Mouse (Mus musculus): ENCODE measurements around the gene Id4. TPM values are rescaled to one million over a fixed set of nuclear protein-coding genes. Genes with fewer than 3 reads are reported as not detected.

Gene Id4
- polyA plus RNA-seq, 1 experiment from 2014 or later = 114 TPM

DNA sequence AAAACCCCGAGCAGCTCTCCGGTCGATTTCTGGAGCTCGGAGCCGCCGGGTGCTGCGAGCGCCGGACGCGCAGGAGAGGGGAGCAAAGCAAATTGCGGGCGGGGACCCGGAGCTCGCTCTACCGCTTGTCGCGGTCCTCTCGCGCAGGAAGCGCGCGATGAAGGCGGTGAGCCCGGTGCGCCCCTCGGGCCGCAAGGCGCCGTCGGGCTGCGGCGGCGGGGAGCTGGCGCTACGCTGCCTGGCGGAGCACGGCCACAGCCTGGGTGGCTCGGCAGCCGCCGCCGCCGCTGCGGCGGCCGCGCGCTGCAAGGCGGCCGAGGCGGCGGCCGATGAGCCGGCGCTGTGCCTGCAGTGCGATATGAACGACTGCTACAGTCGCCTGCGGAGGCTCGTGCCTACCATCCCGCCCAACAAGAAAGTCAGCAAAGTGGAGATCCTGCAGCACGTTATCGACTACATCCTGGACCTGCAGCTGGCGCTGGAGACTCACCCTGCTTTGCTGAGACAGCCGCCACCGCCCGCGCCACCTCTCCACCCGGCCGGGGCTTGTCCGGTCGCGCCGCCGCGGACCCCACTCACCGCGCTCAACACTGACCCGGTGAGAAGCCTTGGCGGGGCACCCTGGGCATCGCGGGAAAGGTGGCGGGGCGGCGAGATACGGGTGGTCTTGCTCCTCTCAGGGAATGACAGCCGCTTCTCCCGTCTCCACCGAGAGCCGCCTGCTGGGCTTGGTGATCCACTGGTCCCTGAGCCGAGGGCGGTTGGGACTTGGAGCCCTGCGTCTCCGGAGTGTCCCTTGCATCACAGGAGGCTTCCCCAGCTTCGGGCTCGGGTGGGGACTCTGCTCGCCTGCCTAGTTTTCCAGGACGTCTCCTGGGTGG, 553 bp downstream of the Id4 start:
- Histone ChIP-seq H3K9ac (replicated peaks) (peak overlapping the region; percentile 93), H3K4me3 (replicated peaks) (peak overlapping the region; percentile 82), H3K36me3 (no peaks in the 10 kb centered on the region), H3K27ac (replicated peaks) (peak overlapping the region; percentile 96), H3K4me2 (peak overlapping the region; percentile 80), H3K9me3 (replicated peaks) (no peaks in the 10 kb centered on the region), H3K4me1 (peaks cover 20% of the 10 kb centered on the region), H3K27me3 (replicated peaks) (no peaks in the 10 kb centered on the region)
- under 1% methylated on average over 92 of the region's 98 CpGs for WGBS
- peak; percentile 52 for ATAC-seq (ENCODE audit: low FRiP score)

DNA sequence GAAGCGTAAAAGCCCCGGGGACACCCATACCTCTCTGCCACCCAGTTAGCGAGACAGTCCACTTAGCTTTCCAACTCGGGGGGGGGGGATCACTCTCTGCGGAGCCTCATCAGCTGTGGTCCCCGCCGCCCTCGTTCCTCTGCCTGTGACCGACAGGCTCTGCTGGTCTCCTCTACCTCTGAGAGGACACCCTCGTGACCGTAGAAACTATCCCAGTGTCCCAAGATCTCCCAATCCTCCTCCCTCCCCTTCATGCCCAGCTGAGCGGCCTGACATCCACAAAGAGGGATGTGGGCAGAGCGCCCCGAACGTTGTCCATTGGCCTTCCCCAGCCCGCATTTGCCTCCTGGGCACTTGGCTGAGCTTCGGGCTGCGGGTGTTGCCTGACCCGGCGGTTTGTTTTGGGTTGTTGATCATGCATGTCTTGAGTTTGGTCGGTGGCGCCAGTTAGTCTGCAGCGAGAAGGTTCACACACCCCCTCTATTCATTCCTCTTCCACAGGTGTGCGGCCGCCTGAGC, 1.5 kb downstream of the Id4 start:
- ATAC-seq (ENCODE audit: low FRiP score) = no peak
- WGBS = under 1% methylated on average over 25 of the region's 25 CpGs
- Histone ChIP-seq H3K36me3 (no peaks in the 10 kb centered on the region), H3K27me3 (replicated peaks) (no peaks in the 10 kb centered on the region), H3K9me3 (replicated peaks) (no peaks in the 10 kb centered on the region), H3K4me1 (peaks cover 20% of the 10 kb centered on the region), H3K4me3 (replicated peaks) (peak overlapping the region; percentile 82), H3K9ac (replicated peaks) (peak overlapping the region; percentile 93), H3K27ac (replicated peaks) (peak overlapping the region; percentile 96), H3K4me2 (peak overlapping the region; percentile 80)

DNA sequence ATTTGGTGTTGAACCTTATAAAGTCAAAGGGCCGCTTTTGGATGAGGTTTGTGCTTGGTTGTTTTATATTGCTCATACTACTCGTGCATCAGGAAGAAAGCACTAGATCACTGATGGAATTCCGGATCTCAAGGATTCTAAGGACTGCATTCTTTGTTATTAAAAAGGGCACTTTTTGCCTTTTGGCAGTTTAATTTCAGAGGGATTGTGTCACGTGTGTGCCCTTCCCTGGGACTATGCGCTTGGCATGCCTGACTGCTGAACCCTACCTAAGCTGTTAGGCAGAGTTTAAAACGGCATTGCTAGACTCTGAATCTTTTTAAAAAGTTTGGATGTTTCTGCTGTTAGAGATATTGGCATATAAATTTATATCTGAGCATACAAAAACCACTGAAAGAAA, 4.0 kb downstream of the Id4 start:
- Histone ChIP-seq H3K9me3 (replicated peaks) (no peaks in the 10 kb centered on the region), H3K36me3 (no peaks in the 10 kb centered on the region), H3K4me3 (replicated peaks) (peak overlapping the region; percentile 82), H3K4me1 (peaks cover 10% of the 10 kb centered on the region), H3K27ac (replicated peaks) (peak overlapping the region; percentile 43; the same call in 1 of the 2 replicates), H3K4me2 (peak overlapping the region; percentile 50), H3K9ac (replicated peaks) (peak overlapping the region; percentile 31; the same call in 1 of the 2 replicates), H3K27me3 (replicated peaks) (no peaks in the 10 kb centered on the region)
- no peak for ATAC-seq (ENCODE audit: low FRiP score)
- 32% methylated on average over 6 of the region's 6 CpGs for WGBS

DNA sequence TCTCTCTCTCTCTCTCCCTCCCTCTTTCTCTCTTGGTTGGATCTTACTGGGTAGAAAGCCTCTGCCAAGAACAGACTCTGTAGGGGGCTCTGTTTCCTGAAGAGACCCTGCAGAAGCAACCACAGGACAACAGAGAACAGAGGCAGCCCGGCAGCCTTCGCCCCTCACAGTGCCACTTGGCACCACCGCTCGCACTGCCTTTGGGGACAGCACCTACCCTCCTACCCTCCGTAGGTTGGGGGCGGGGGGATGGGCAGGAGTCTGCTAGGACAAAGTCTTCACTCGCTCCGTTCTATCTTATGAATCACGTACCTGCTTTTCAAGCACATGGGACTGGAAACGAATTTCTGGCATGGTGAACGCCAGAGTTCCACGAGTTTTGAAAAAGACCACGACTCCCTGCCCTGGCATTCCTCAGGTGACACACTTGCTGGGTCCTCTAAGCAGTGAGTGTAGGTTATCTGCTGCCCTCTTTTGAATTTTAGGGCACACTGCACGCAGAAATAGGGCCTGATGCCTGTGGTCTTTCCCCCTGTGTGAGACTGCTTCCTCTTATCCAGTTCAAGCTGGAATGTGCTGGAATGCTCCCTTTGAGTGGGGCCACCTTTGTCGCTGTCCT, 12.5 kb downstream of the Id4 start:
- H3K4me3 ChIP-seq (replicated peaks) = peak overlapping the region; percentile 14; the same call in 1 of the 2 replicates
- H3K9ac ChIP-seq (replicated peaks) = no peak overlapping the region
- peak overlapping the region; percentile 51 for H3K4me2 ChIP-seq
- no peaks in the 10 kb centered on the region for H3K36me3 ChIP-seq
- H3K27ac ChIP-seq (replicated peaks) = 0 out of 2 replicates have a peak overlapping the region, but pooled peaks have one; percentile 1
- no peaks in the 10 kb centered on the region for H3K27me3 ChIP-seq (replicated peaks)
- ATAC-seq (ENCODE audit: low FRiP score) = peak; percentile 83
- H3K4me1 ChIP-seq = peaks cover 21% of the 10 kb centered on the region
- H3K9me3 ChIP-seq (replicated peaks) = no peaks in the 10 kb centered on the region
- WGBS = 5% methylated on average over 15 of the region's 15 CpGs

DNA sequence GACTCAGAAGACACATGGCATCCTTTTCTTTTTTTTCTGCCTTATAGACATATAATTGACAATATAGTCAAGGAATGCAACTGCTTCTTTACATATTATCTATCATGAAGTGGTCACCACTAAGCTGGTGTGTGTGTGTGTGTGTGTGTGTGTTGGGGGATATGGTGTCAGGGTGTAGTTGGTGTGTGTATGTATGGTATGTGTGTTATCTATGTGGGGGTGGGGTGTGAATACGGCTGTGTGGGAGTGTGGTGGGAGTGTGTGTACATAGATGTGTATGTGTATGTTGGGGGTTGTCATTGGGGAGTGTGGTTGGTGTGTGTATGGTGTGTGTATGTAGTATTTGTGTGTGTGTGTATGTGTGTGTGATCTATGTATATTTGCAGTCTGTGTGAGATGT, 13.1 kb downstream of the Id4 start:
- H3K4me3 ChIP-seq (replicated peaks) = no peak overlapping the region
- H3K27ac ChIP-seq (replicated peaks) = no peak overlapping the region
- no peaks in the 10 kb centered on the region for H3K36me3 ChIP-seq
- H3K4me1 ChIP-seq = peaks cover 21% of the 10 kb centered on the region
- no peaks in the 10 kb centered on the region for H3K27me3 ChIP-seq (replicated peaks)
- no peak for ATAC-seq (ENCODE audit: low FRiP score)
- no peak overlapping the region for H3K9ac ChIP-seq (replicated peaks)
- WGBS = 93% methylated on average over 1 of the region's 1 CpGs
- H3K9me3 ChIP-seq (replicated peaks) = no peaks in the 10 kb centered on the region
- no peak overlapping the region for H3K4me2 ChIP-seq

DNA sequence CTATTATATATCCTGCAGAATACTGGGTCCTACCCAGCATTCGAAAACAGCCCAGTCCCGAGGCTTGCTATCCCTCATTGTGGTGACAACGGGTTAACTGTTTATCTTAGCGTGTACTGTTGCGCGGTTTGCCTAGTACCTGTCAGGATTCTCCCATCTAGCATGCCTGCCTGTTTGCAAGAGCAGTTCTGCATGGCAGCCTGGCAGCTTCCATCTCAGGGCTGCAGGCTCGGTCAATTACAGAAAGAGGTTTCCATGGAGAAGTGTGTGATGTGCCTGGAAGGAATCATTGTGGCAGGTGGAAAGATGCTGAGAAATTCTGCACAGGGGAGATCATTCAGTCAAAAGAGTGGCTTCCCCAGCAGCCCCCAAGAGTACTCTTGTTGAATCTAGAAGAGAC, 16.0 kb downstream of the Id4 start:
- H3K4me1 ChIP-seq = peaks cover 21% of the 10 kb centered on the region
- peak overlapping the region; percentile 54 for H3K27ac ChIP-seq (replicated peaks)
- H3K36me3 ChIP-seq = no peaks in the 10 kb centered on the region
- no peaks in the 10 kb centered on the region for H3K27me3 ChIP-seq (replicated peaks)
- ATAC-seq (ENCODE audit: low FRiP score) = peak; percentile 35; the same call in 1 of the 2 replicates
- H3K9me3 ChIP-seq (replicated peaks) = no peaks in the 10 kb centered on the region
- no peak overlapping the region for H3K4me3 ChIP-seq (replicated peaks)
- WGBS = 54% methylated on average over 7 of the region's 7 CpGs
- H3K4me2 ChIP-seq = no peak overlapping the region
- H3K9ac ChIP-seq (replicated peaks) = no peak overlapping the region

DNA sequence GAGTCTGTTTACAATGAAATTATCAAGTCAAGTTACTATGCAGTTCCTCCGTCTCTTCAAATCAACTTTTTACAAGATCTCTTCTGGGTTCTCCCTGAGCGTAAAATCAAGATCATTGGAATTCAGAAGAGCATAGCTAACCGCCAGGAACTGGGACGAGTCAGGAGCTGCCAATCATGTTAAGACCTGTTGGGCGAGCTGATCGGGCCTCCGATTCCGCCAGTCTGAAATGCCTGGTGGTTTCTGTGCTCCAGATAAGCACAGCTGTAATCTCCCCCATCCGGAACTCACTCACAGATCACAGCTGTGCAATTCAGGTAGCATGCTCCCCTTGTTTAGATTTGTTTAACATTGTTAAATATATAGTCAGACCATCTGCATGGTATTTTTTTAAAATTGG, 23.4 kb downstream of the Id4 start:
- Histone ChIP-seq H3K9me3 (replicated peaks) (no peaks in the 10 kb centered on the region), H3K4me2 (no peak overlapping the region), H3K27ac (replicated peaks) (no peak overlapping the region), H3K4me1 (peaks cover 15% of the 10 kb centered on the region), H3K9ac (replicated peaks) (no peak overlapping the region), H3K27me3 (replicated peaks) (no peaks in the 10 kb centered on the region), H3K36me3 (no peaks in the 10 kb centered on the region), H3K4me3 (replicated peaks) (no peak overlapping the region)
- ATAC-seq (ENCODE audit: low FRiP score) = no peak
- 81% methylated on average over 9 of the region's 9 CpGs for WGBS

DNA sequence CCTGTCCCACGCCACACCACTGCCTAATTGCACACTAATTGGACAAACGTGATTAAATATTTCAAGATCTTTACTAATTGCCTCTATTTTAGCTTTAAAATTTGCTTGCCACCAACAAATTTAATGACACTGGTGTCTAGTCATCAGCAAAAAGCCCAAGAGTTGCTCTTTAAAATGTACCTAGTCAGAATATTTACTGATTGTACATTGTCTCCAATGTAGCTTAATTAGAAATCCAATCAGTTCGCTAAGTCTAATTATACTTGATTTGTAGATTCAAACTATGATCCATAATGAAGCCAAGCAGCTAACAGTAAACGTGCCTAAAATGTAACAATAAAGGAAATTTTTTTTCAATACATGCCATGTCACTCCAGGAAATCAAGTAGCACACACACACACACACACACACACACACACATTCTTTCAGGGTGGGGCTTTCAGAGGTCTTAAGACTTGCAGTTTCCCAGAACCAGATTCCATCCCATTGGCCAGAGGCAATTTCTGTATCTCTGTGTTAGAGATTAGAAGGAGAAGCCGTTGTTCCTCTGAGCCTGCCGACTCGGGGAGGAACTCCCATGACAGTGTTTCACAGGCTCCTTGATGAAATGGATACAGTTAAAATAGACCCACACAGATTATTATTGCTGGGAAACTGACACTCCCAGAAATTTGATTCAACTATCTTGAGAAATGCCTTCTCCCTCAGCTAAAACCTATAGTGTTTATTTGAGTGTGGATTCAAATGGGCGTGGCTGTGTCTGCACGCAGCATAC, 24.1 kb downstream of the Id4 start:
- no peaks in the 10 kb centered on the region for H3K36me3 ChIP-seq
- H3K27ac ChIP-seq (replicated peaks) = no peak overlapping the region
- no peaks in the 10 kb centered on the region for H3K9me3 ChIP-seq (replicated peaks)
- H3K4me3 ChIP-seq (replicated peaks) = no peak overlapping the region
- no peaks in the 10 kb centered on the region for H3K27me3 ChIP-seq (replicated peaks)
- 53% methylated on average over 9 of the region's 9 CpGs for WGBS
- no peak overlapping the region for H3K4me2 ChIP-seq
- peaks cover 21% of the 10 kb centered on the region for H3K4me1 ChIP-seq
- ATAC-seq (ENCODE audit: low FRiP score) = no peak
- no peak overlapping the region for H3K9ac ChIP-seq (replicated peaks)

DNA sequence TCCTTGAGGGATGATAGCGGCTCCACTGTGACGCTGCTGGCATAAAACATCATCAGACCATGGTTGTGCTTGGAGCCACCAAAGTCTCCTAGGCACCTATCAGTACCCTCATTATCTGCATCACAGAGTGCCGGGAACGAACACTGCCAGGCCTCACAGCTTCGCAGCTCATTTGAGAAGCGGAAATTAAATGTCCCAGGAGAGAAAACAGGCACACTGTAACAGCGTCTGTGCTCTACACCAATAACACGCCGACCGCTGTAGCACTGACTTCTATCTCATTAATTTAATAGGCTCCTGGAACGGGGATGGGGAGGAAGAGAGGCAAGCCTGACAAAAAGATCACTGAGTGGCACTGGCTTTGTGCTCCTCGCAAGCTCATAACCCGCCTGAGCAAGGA, 29.4 kb downstream of the Id4 start:
- peaks cover 39% of the 10 kb centered on the region for H3K4me1 ChIP-seq
- H3K27me3 ChIP-seq (replicated peaks) = no peaks in the 10 kb centered on the region
- H3K9me3 ChIP-seq (replicated peaks) = no peaks in the 10 kb centered on the region
- H3K9ac ChIP-seq (replicated peaks) = peak overlapping the region; percentile 5; the same call in 1 of the 2 replicates
- 11% methylated on average over 13 of the region's 13 CpGs for WGBS
- no peak overlapping the region for H3K4me3 ChIP-seq (replicated peaks)
- peak overlapping the region; percentile 44 for H3K4me2 ChIP-seq
- peak overlapping the region; percentile 83 for H3K27ac ChIP-seq (replicated peaks)
- no peaks in the 10 kb centered on the region for H3K36me3 ChIP-seq
- ATAC-seq (ENCODE audit: low FRiP score) = peak; percentile 91

DNA sequence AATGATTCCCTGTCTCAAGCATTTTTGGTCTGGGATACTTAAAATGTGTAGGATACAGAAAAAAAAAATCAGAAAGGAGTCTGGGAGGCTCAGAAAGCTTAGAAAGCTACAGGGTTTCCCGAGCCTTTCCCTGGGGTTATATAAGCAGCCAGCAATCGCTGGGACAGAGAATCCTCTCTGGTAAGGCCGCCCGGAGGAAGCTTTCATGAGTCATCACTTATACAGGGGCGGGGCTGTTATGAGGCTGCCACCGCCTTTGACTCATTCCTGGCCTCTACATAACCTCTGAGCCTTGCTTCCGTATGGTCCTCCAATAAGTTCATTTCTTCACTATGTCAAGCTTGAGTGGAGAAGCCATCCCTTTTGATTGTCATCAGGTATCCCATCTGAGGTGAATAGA, 53.5 kb downstream of the Id4 start:
- Histone ChIP-seq H3K36me3 (no peaks in the 10 kb centered on the region), H3K27ac (replicated peaks) (no peak overlapping the region)
- 73% methylated on average over 7 of the region's 7 CpGs for WGBS

More for the DNA sequence above, 53.5 kb downstream of the Id4 start:
- Histone ChIP-seq H3K9ac (replicated peaks) (no peak overlapping the region), H3K4me2 (no peak overlapping the region), H3K4me3 (replicated peaks) (no peak overlapping the region), H3K27me3 (replicated peaks) (no peaks in the 10 kb centered on the region), H3K9me3 (replicated peaks) (no peaks in the 10 kb centered on the region), H3K4me1 (peaks cover 12% of the 10 kb centered on the region)
- ATAC-seq (ENCODE audit: low FRiP score) = no peak
